Mouse (Mus musculus) ovary, postnatal 36 days (tissue): ENCODE data around the gene Cmss1.
A peak's percentile ranks its signal among the peaks of the same experiment; 100 is the strongest.

Experiments used
- DNase-seq: peaks from one replicate; pipeline ENCODE4 v3.0.0; 2022; ENCODE audit warnings: low spot score, mixed read lengths

Cmss1 gene

GRCm38 (mm10) chr16:57389566-57390251 is 217.0 kb downstream of the Cmss1 start:
- no peak for DNase-seq

- DNase-seq: no peak
These were observed 222.4 kb downstream of the Cmss1 start for GRCm38 (mm10) chr16:57384274-57384673.

- DNase-seq: no peak
These were observed 223.2 kb downstream of the Cmss1 start for GRCm38 (mm10) chr16:57383266-57383971.

- DNase-seq: no peak
These were observed 227.9 kb downstream of the Cmss1 start for GRCm38 (mm10) chr16:57378631-57379330.

- no peak for DNase-seq
These were observed 231.3 kb downstream of the Cmss1 start for GRCm38 (mm10) chr16:57375248-57375837.

GRCm38 (mm10) chr16:57372156-57372555 is 234.5 kb downstream of the Cmss1 start:
- no peak for DNase-seq

- DNase-seq: no peak
These were observed 236.7 kb downstream of the Cmss1 start for GRCm38 (mm10) chr16:57369846-57370496.

GRCm38 (mm10) chr16:57366941-57367694 is 239.5 kb downstream of the Cmss1 start:
- no peak for DNase-seq

- DNase-seq: no peak
These were observed 240.5 kb downstream of the Cmss1 start for GRCm38 (mm10) chr16:57366141-57366540.

GRCm38 (mm10) chr16:57364498-57364897 is 242.2 kb downstream of the Cmss1 start:
- DNase-seq: no peak

- peak; percentile 66 for DNase-seq
These were observed 243.8 kb downstream of the Cmss1 start for GRCm38 (mm10) chr16:57362679-57363401.

- DNase-seq: no peak
These were observed 245.9 kb downstream of the Cmss1 start for GRCm38 (mm10) chr16:57360785-57361184.

GRCm38 (mm10) chr16:57359251-57359650 is 247.4 kb downstream of the Cmss1 start:
- no peak for DNase-seq

- no peak for DNase-seq
These were observed 249.7 kb downstream of the Cmss1 start for GRCm38 (mm10) chr16:57357011-57357410.

- DNase-seq: no peak
These were observed 250.2 kb downstream of the Cmss1 start for GRCm38 (mm10) chr16:57356454-57356853.

GRCm38 (mm10) chr16:57353932-57354331 is 252.7 kb downstream of the Cmss1 start:
- DNase-seq: no peak

- DNase-seq: peak; percentile 14
These were observed 253.4 kb downstream of the Cmss1 start for GRCm38 (mm10) chr16:57353166-57353721.

- no peak for DNase-seq
These were observed 253.9 kb downstream of the Cmss1 start, which contains the start of gene Filip1l for GRCm38 (mm10) chr16:57352751-57353150. Gene Filip1l (plus strand): TSS chr16:57353093.

GRCm38 (mm10) chr16:57349689-57350088 is 257.0 kb downstream of the Cmss1 start:
- DNase-seq: no peak

- no peak for DNase-seq
These were observed 257.6 kb downstream of the Cmss1 start for GRCm38 (mm10) chr16:57349039-57349438.
